Mouse (Mus musculus) brown adipose tissue, adult 24 weeks (tissue): ENCODE data around the gene Anapc15-ps. TPM values are rescaled to one million over a fixed set of nuclear protein-coding genes. Genes with fewer than 3 reads are reported as not detected.

Experiments
- H3K27ac ChIP-seq: fragments of 200-500 bp; replicated peaks from 2 replicates; pipeline ENCODE4 v1.5.1; 2012; ENCODE audit warnings: low read depth, mild to moderate bottlenecking, low read length
- H3K4me1 ChIP-seq: fragments of 200-500 bp; 2 replicates; pipeline ENCODE4 v1.6.1; 2012; ENCODE audit warnings: low read length, mixed read lengths; ENCODE audit not compliant: control insufficient read depth, insufficient read depth, insufficient read length
- H3K4me3 ChIP-seq: fragments of 200-500 bp; 2 replicates; pipeline ENCODE4 v1.5.1; 2012; ENCODE audit warnings: low read depth, mild to moderate bottlenecking, low read length, moderate library complexity; ENCODE audit not compliant: insufficient read depth
- polyA plus RNA-seq: library from polyadenylated mRNA; stranded (reverse); fragments of >200 nt; gene quantifications from 2 replicates; pipeline ENCODE4 v1.2.4, GENCODE M21; 2012; ENCODE audit not compliant: missing spikeins, insufficient read depth, insufficient read length

Gene Anapc15-ps
- polyA plus RNA-seq = not detected in 2 replicates

DNA sequence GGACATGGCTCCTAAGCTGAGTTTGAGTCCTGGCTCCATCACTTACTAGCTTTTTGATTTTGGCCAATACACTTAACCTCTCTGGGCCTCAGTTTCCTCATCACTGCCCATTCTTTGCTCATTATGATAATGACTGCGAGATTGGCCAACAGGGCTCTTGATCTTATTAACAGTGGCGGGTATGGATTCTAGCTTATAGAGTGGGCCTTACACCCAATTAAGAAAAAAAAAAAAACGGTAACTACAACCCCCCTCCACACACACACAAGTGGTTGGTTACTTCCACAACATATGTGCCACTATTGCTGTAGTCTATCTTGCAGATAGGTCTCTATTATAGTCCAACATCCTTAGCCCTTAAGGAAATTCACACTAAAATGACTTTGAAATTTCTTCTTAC, at the start of gene Anapc15-ps:
TSS of gene Anapc15-ps (minus strand) at position 101 of the 400 bp plus-strand sequence.
- Histone ChIP-seq H3K4me1 (peaks cover 10% of the 10 kb centered on the region; the same call in 1 of the 2 replicates), H3K27ac (no peak within 1 kb of the TSS), H3K4me3 (no peak within 1 kb of the TSS)

DNA sequence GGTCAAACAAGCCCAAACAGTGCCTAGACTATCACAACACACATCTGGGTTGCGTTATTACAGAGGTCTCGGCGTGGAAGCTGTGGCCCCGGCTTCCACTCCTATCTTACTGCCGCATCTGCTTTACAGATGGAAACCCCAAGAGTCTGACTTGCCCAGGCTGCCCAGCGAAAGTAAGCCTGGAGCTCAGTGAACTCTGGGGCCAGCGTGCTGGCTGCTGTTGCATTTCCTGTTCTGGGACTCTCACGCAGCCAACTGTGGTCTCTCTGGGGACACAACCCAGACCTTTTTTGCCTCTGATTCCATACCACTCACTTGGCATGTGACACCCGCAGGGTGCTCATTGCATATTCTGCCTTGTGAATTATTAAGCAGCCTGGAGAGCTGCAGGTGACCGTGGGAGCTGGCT, 49.0 kb upstream of the Anapc15-ps start:
- H3K4me3 ChIP-seq = no peak overlapping the region
- peak overlapping the region; percentile 40; the same call in 1 of the 2 replicates for H3K27ac ChIP-seq
- H3K4me1 ChIP-seq = peaks cover 18% of the 10 kb centered on the region; the same call in 1 of the 2 replicates

GRCm38 (mm10) chr10:95720181-95720798, 47.0 kb upstream of the Anapc15-ps start:
- Histone ChIP-seq H3K4me1 (peaks cover 18% of the 10 kb centered on the region; the same call in 1 of the 2 replicates), H3K4me3 (no peak overlapping the region), H3K27ac (no peak overlapping the region)

- Histone ChIP-seq H3K27ac (no peak overlapping the region), H3K4me3 (no peak overlapping the region), H3K4me1 (peaks cover 18% of the 10 kb centered on the region; the same call in 1 of the 2 replicates)
Observed at GRCm38 (mm10) chr10:95719472-95719871, 46.2 kb upstream of the Anapc15-ps start.

DNA sequence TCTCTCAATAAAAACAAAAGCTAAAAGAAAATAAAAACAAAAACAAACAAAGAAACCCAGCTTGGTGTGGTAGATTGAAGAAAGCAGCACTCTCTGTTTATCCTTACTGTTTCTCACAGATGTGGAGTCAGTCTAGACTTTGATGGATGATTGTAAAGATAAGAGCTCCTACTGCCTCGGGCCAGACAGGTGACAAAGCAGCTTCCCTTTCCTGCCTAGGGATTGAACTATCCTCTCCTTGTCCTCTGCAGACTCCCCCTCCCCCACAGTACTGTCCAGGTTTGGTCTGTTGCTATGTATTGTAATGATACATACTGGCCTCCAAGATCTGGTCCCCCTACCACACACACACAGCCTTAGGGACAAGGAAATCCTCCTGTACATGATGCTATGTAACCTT, 45.5 kb upstream of the Anapc15-ps start:
- Histone ChIP-seq H3K27ac (no peak overlapping the region), H3K4me3 (no peak overlapping the region), H3K4me1 (peaks cover 18% of the 10 kb centered on the region; the same call in 1 of the 2 replicates)

- no peak overlapping the region for H3K27ac ChIP-seq
- no peak overlapping the region for H3K4me3 ChIP-seq
Observed at GRCm38 (mm10) chr10:95717106-95717680, 43.9 kb upstream of the Anapc15-ps start.

GRCm38 (mm10) chr10:95715687-95716086, 42.4 kb upstream of the Anapc15-ps start:
- Histone ChIP-seq H3K27ac (no peak overlapping the region), H3K4me3 (no peak overlapping the region)

More at GRCm38 (mm10) chr10:95717106-95717680, 43.9 kb upstream of the Anapc15-ps start:
- peaks cover 15% of the 10 kb centered on the region; the same call in 1 of the 2 replicates for H3K4me1 ChIP-seq

DNA sequence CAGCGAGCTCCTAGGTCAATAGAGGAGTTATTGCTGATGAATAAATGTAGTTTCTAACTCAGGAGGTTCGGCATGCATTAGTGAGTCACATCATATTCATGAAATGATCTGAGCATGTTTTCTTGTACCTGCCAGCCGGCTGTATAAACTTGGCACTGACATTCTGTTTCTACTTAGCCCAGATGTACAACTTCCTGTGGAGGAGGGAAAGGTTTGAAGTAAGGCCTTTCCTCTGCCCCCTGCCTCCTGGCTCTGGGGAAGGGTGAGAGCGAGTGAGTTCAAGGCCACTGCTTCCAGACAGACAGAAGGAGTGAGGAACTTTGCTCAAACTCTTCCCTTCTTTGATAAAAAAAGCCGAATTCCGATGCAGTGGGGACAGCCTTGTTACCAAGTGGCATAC, 39.0 kb upstream of the Anapc15-ps start:
- no peak overlapping the region for H3K27ac ChIP-seq

More at GRCm38 (mm10) chr10:95715687-95716086, 42.4 kb upstream of the Anapc15-ps start:
- H3K4me1 ChIP-seq = peaks cover 10% of the 10 kb centered on the region; the same call in 1 of the 2 replicates

DNA sequence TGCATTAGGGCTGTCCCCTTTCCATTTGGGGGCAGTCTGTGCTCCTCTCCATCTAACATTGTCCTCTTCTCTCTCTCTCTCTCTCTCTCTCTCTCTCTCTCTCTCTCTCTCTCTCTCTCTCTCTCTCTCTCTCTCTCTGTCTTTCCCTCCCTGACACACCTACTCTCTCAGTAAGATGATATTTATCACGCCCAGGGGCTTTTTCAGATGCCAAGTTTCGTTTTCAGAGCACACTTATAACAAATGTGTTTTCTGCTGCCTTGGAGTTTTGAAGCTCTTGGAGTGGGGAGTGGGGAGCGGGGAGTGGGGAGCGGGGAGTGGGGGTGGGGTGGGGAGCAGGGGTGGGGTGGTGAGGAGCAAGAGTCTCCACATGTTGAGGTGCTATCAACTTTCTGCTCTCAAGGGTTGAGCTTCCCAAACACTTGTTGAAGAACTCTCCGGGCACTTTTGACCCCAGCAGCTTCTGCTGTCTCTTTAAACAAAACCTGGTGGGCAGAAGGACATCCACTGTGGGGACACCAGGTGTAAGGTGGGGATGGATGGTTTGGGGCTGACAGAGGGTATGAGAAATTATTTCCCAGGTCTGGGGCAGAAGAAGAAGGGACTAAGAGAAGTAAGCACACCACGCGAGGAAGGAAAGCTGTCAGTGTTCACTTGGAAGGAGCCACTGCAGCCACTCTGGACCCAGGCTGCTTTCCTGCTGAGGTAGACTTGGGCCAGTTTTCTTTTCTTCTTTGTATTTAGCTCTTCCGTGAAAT, 36.8 kb upstream of the Anapc15-ps start:
- Histone ChIP-seq H3K27ac (0 out of 2 replicates have a peak overlapping the region, but pooled peaks have one; percentile 28), H3K4me3 (no peak overlapping the region), H3K4me1 (peaks cover 22% of the 10 kb centered on the region)

More for the DNA sequence above, 39.0 kb upstream of the Anapc15-ps start:
- no peak overlapping the region for H3K4me3 ChIP-seq
- peaks cover 22% of the 10 kb centered on the region for H3K4me1 ChIP-seq

DNA sequence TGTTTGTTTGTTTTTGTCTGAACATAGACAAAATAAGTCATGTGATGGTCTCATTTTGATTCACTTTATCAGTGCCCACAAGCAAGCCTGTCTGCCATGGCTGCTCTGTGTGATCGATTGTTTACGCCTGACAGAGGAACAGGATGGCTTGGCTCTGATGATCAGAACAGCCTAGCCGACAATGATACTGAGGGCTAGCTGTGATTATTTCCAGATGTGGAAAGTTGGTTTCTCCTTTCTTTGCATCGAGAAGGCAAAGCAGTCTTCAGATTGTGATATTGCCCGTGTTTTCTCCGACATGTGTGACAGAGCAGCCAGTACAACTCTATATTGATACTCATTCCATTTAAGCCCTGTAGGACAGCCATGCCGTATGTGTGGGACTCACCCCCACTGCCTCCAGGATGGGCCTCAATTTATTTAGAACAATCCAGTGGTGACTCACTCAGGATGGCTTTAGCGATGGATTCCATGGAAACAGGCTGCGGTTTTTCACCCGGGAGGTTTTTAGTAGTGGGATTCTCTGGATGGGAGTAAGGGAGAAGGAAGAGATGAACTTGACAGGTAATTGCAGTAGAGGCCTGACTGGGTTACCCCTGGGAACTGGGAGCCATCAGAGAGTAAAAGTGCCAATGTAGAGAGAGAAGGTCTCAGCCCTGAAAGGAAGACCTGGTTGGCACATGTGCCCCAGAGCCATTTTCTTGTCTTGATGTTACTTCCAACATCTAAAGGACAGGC, 36.1 kb upstream of the Anapc15-ps start:
- Histone ChIP-seq H3K4me1 (peaks cover 22% of the 10 kb centered on the region), H3K27ac (peak overlapping the region; percentile 88), H3K4me3 (no peak overlapping the region)

DNA sequence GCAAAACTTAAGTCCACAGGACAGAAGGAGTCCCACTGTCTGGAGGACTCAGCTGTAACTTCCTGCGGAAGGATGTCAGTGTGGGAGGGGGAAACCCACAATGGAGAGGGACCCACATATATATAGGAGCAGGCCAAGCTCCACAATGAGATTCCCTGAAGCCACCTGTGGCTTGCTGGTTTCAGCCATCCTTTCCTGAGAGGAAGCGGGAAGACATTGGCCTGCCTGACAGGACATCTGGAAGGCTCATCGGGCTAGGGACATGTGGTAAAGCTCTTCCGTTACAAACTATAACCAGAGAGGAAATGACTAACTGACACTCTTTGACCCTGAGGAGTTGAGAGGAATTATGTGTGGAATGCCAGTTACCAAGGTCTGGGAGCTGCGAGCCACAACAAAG, 34.8 kb upstream of the Anapc15-ps start:
- H3K4me1 ChIP-seq = peaks cover 22% of the 10 kb centered on the region
- no peak overlapping the region for H3K4me3 ChIP-seq
- peak overlapping the region; percentile 88 for H3K27ac ChIP-seq

DNA sequence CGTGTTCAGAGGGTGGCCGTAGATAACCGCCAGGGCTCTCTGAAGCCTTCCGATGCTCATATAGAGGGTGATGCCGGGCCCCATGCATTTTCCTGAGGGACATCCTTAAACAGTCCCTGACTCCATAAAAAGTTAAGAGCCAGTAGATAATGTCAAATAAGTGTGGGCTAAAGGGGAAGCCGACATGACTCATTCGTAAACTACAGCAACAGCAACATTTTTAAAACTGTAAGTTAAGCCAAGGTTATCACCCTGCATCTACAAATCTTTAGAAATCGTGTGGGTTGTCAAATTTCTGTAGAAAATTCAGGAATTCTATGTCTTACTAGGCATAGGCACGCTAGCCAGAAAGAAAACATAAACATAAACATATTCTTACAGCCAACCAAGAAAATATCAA, 33.6 kb upstream of the Anapc15-ps start:
- H3K27ac ChIP-seq = no peak overlapping the region
- H3K4me3 ChIP-seq = no peak overlapping the region
- peaks cover 20% of the 10 kb centered on the region for H3K4me1 ChIP-seq

GRCm38 (mm10) chr10:95705747-95706146, 32.5 kb upstream of the Anapc15-ps start:
- Histone ChIP-seq H3K4me3 (no peak overlapping the region), H3K4me1 (peaks cover 18% of the 10 kb centered on the region), H3K27ac (no peak overlapping the region)

DNA sequence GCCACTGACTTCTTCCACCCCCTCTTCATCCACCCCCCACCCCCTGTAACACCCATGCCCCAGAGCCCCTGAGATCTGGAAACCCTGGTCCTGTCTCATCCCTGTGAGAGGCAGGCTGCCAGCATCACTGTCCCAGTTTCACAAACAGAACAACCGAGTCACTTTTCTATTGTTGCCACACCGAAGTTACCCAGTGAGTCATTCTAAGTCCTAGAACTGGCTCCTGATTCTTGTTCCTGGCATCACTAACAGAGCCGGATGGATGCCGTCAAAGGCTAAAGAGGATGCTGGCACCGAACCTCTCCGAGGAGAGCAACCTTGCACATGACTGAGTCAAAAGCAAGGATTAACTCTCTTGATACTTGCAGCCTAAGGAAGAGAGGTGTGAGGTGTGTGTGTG, 31.6 kb upstream of the Anapc15-ps start:
- Histone ChIP-seq H3K4me1 (peaks cover 21% of the 10 kb centered on the region), H3K27ac (no peak overlapping the region), H3K4me3 (no peak overlapping the region)
